Mouse (Mus musculus): ENCODE measurements at regions not wholly inside any gene's neighbourhood (a gene's known extent, or its start where the extent isn't known, plus 50 kb on each side); places are given as distances from the start of the nearest gene placed in this dataset.

DNA sequence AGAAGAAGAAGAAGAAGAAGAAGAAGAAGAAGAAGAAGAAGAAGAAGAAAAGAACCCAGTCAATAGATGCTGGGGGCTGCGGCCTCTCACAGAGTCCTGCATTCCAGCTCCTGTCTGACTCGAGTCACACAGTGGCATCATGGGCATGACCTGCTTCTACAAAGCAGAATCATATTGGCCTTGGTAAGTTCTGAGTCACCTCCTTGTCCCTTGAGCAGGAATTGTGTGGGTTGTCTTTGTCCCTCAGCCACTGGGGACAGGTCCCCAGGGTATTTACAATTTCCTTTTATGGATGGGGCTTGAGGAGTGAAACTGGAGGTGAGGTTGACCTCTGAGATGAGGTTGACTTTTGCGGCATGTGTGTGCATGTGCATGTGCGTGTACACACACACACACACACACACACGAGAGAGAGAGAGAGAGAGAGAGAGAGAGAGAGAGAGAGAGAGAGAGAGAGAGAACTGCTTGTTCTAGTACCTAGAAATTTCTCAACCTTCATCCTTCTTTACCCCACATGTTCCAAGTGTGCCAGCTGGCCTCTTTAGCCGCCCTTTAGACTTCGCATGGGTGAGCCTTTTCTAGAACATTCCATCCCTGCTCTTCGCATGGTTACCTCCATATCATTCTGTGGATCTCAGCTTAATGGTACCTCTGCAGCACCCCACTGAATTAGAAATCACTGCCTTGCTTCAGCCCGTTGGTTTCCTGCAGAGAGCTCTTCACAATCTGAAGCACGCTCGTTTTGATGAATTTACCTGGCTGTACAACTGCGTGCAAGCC lies 283.2 kb downstream of the 4933412E24Rik start:
- Histone ChIP-seq H3K4me1 (ENCODE audit: insufficient read depth, low read length) (no peaks in the 10 kb centered on the region), H3K9ac (replicated peaks; ENCODE audit: low read length, poor library complexity, severe bottlenecking) (no peak overlapping the region), H3K36me3 (ENCODE audit: insufficient read depth, low read length) (no peaks in the 10 kb centered on the region), H3K27ac (ENCODE audit: low read depth, low read length) (no peak overlapping the region), H3K9me3 (ENCODE audit: low read length) (no peaks in the 10 kb centered on the region), H3K4me2 (ENCODE audit: low read depth, low read length, poor library complexity, severe bottlenecking) (no peak overlapping the region), H3K4me3 (ENCODE audit: low read depth, low read length) (no peak overlapping the region), H3K27me3 (ENCODE audit: insufficient read depth, low read length) (no peaks in the 10 kb centered on the region)
- no peak for TF ChIP-seq CTCF (IDR thresholded peaks at IDR 0.05)
- no peak for DNase-seq (ENCODE audit: low spot score)
- ATAC-seq (ENCODE audit: low FRiP score) = no peak
- whole genome bisulfite sequencing = 74% methylated on average over 11 of the region's 12 CpGs

DNA sequence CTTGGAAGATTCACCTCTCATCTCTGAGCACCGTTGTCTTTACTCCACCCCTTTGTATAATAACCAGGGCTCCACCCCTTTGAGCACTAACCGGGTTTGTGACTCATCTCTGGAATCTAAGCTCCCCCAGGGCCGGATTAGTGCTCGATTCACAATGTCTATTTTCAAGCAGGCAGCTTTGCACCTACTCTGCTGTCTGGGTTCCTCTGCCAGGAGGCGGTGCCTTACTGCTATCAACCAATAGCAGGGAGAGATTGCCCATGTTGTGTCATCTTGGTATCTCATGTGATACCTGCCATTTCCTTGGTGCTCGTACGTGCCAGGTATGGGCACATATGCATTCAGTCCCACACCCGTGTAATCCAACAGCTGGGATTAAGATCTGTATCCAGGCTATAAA lies 285.3 kb downstream of the 4933412E24Rik start:
- ATAC-seq (ENCODE audit: low FRiP score) (no peak), DNase-seq (ENCODE audit: low spot score) (no peak)
- H3K36me3 ChIP-seq (ENCODE audit: insufficient read depth, low read length) = no peaks in the 10 kb centered on the region
- H3K27ac ChIP-seq (ENCODE audit: low read depth, low read length) = no peak overlapping the region
- WGBS = 79% methylated on average over 8 of the region's 8 CpGs
- no peaks in the 10 kb centered on the region for H3K4me1 ChIP-seq (ENCODE audit: insufficient read depth, low read length)
- no peak overlapping the region for H3K9ac ChIP-seq (replicated peaks; ENCODE audit: low read length, poor library complexity, severe bottlenecking)
- H3K4me3 ChIP-seq (ENCODE audit: low read depth, low read length) = no peak overlapping the region
- no peak overlapping the region for H3K4me2 ChIP-seq (ENCODE audit: low read depth, low read length, poor library complexity, severe bottlenecking)
- H3K9me3 ChIP-seq (ENCODE audit: low read length) = no peaks in the 10 kb centered on the region
- TF ChIP-seq CTCF (IDR thresholded peaks at IDR 0.05) = no peak
- no peaks in the 10 kb centered on the region for H3K27me3 ChIP-seq (ENCODE audit: insufficient read depth, low read length)

DNA sequence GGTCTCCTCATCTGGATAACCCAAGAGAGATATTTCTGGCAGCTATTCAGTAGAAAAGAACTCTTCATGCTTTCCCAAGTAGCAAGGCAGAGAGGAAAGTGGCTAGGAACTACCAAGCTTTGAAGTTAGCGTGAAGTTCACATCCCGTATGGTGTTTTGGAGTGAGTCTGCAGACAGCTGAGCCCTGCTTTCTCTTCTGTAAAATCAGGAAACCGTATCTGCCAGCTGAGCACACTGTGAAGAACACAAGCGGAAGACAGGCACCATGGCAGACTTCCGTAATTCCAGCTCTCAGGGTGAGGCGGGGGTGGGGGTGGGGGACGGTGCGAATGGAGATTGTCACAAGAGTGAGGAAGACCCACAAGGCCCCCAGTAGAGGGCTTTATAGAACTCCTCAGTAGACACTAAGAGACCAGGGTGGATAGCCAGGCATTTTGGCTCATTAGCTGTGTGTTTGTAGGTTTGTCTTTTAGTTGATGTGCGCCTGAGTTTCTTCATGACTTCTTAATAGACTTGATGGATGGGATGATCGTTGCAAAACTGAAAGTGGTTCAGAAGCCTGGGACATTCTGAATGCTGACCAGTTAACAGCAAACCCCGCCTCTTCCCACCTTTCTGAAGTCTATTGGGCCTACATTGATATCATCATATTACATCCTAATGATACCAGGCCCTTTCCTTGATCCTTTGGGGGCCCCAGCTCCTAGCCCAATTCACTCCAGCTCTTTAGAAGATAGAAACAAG lies 287.4 kb downstream of the 4933412E24Rik start:
- 84% methylated on average over 11 of the region's 11 CpGs for WGBS
- Histone ChIP-seq H3K9ac (replicated peaks; ENCODE audit: low read length, poor library complexity, severe bottlenecking) (no peak overlapping the region), H3K4me3 (ENCODE audit: low read depth, low read length) (no peak overlapping the region), H3K4me2 (ENCODE audit: low read depth, low read length, poor library complexity, severe bottlenecking) (no peak overlapping the region), H3K36me3 (ENCODE audit: insufficient read depth, low read length) (no peaks in the 10 kb centered on the region), H3K27me3 (ENCODE audit: insufficient read depth, low read length) (no peaks in the 10 kb centered on the region), H3K9me3 (ENCODE audit: low read length) (no peaks in the 10 kb centered on the region), H3K4me1 (ENCODE audit: insufficient read depth, low read length) (no peaks in the 10 kb centered on the region), H3K27ac (ENCODE audit: low read depth, low read length) (no peak overlapping the region)
- no peak for TF ChIP-seq CTCF (IDR thresholded peaks at IDR 0.05)
- peak; percentile 15 for DNase-seq (ENCODE audit: low spot score)
- ATAC-seq (ENCODE audit: low FRiP score) = no peak

DNA sequence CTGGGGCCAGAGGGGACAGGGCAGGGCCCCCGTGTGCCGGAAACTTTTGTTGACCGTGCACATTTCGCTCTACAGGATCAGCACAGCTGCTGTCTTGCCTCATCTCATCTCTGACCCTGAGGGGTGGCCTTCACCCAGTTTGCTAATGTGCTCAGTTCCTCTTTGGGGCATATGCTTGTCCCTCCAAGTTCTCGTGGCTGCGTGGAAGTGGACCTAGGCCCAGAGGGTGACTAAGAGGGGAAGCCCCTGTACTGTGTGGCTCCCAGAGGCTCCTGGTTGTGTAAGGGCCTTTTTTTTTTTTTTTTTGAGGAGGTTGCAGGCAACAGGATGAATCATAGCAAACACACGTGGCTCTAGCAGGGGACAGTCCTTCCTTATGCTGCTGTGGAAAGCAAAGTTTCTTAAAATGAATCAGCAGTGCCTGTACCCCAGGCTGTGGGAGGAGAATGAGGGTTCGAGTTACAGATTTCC lies 288.2 kb downstream of the 4933412E24Rik start:
- Histone ChIP-seq H3K27me3 (ENCODE audit: insufficient read depth, low read length) (no peaks in the 10 kb centered on the region), H3K27ac (ENCODE audit: low read depth, low read length) (no peak overlapping the region), H3K4me1 (ENCODE audit: insufficient read depth, low read length) (no peaks in the 10 kb centered on the region), H3K4me3 (ENCODE audit: low read depth, low read length) (no peak overlapping the region), H3K4me2 (ENCODE audit: low read depth, low read length, poor library complexity, severe bottlenecking) (no peak overlapping the region), H3K36me3 (ENCODE audit: insufficient read depth, low read length) (no peaks in the 10 kb centered on the region), H3K9me3 (ENCODE audit: low read length) (no peaks in the 10 kb centered on the region), H3K9ac (replicated peaks; ENCODE audit: low read length, poor library complexity, severe bottlenecking) (no peak overlapping the region)
- 84% methylated on average over 8 of the region's 8 CpGs for WGBS
- ATAC-seq (ENCODE audit: low FRiP score) (no peak; the same call in 1 of the 2 replicates), DNase-seq (ENCODE audit: low spot score) (no peak)
- no peak for TF ChIP-seq CTCF (IDR thresholded peaks at IDR 0.05)

DNA sequence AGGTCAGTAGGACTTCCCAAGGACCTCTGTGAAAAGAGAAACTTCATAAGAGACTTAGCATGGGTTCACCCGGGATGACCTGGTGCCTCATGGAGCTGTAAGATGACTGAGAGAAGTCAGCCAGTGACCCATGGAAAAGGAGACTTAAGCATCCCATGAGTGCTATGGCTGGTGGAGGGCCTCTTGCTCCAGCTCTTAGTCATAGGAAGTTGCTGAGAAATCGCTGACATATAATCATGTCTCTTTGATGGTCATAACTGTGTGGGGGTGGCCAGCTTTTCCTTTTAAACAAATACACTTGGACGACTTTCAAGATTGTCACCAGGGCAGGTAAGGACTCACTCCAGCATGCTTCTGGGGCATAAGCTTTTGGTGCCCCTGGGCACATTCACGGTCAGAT lies 290.5 kb downstream of the 4933412E24Rik start:
- Histone ChIP-seq H3K9ac (replicated peaks; ENCODE audit: low read length, poor library complexity, severe bottlenecking) (no peak overlapping the region), H3K4me3 (ENCODE audit: low read depth, low read length) (no peak overlapping the region), H3K4me2 (ENCODE audit: low read depth, low read length, poor library complexity, severe bottlenecking) (no peak overlapping the region), H3K9me3 (ENCODE audit: low read length) (no peaks in the 10 kb centered on the region), H3K27me3 (ENCODE audit: insufficient read depth, low read length) (no peaks in the 10 kb centered on the region), H3K4me1 (ENCODE audit: insufficient read depth, low read length) (no peaks in the 10 kb centered on the region), H3K36me3 (ENCODE audit: insufficient read depth, low read length) (no peaks in the 10 kb centered on the region), H3K27ac (ENCODE audit: low read depth, low read length) (no peak overlapping the region)
- no peak for ATAC-seq (ENCODE audit: low FRiP score)
- 91% methylated on average over 4 of the region's 4 CpGs for WGBS
- TF ChIP-seq CTCF (IDR thresholded peaks at IDR 0.05) = no peak
- DNase-seq (ENCODE audit: low spot score) = no peak
